Mouse (Mus musculus) CH12F3 (cell line): ENCODE measurements around the gene Tcf7l2.

Experiments
- in situ Hi-C: fragments of 300-500 bp; cut with MboI; formaldehyde crosslinking; loops from 2 replicates; pipeline ENCODE4 v1.14.3; 2020; ENCODE audit warnings: low sequenced_read_pairs

Gene Tcf7l2

GRCm38 (mm10) chr19:55928674-55929073, 187.1 kb downstream of the Tcf7l2 start:
- in situ Hi-C loops, result no loop called here

DNA sequence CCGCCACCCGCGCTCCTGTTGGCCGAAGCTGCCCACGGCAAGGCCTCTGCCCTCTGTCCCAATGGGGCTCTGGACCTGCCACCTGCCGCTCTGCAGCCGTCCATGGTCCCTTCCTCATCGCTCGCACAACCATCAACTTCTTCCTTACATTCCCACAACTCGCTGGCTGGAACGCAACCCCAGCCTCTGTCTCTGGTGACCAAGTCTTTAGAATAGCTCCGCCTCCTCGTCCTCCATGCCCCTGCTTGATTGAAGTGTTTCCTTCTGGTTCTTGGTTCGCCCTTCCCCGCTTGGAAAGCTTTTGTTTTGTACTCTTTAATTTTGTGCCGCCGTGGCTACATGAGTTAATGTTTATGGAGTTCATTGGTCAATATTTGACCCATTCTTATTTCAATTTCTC, 190.0 kb downstream of the Tcf7l2 start:
- in situ Hi-C loops, result no loop called here

GRCm38 (mm10) chr19:55933947-55934729, 192.5 kb downstream of the Tcf7l2 start:
- in situ Hi-C loops, result no loop called here

DNA sequence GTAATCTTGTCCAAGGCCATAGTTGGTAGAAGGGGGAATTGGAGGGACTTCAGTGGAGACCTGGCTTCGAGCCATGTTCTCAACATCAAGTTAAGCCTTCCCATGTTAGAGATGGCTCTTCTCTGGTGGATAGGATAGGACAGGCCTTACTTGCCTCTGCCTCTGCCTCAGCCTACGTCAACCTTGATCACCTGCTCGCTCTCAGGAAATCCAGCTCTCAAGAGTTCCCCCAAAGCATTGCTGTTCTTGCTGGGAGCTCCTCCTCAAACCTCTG, 193.0 kb downstream of the Tcf7l2 start:
- in situ Hi-C loops, result no loop called here

GRCm38 (mm10) chr19:55937026-55937425, 195.4 kb downstream of the Tcf7l2 start:
- in situ Hi-C loops, result no loop called here

DNA sequence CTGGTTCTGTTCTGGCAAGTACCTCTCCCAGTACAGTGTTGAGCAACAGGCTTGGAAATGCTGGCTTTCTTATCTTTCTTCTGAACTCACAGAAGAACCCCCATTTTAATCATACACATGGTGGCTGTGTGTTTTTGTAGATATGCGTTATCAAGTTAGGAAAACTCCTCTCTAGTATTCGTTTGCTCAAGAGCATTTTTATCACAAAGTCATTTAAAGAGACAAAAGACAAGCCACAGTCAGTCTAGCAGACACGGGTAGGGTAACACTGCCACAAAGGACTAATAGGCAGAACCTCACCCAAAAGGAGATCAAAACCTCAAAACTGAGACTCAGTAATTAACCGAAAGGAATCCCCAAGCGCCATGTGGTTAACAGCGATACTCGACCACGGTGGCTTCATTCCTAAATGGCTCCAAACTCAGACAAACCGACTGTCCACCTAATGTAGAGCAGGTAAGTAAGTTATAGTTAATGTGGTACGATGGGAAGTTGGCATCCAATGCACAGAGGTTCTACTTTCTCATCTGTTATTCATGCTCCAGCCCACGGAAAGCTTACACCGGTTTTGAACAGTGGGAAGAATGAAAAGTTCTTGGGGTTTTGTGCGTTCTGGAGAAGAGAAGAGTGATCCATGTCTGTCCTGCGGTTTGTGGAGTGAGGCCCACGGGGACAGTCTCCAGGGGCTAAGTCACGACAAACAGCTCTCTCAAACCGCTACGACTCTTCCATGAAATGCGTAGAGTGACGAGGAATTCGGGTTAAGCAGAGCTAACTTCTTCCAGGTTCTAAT, 196.8 kb downstream of the Tcf7l2 start:
- in situ Hi-C loops, result no loop called here

- in situ Hi-C loops, result no loop called here
Measured at GRCm38 (mm10) chr19:55939090-55939489, 197.5 kb downstream of the Tcf7l2 start.

- in situ Hi-C loops, result no loop called here
Measured at GRCm38 (mm10) chr19:55939719-55940118, 198.1 kb downstream of the Tcf7l2 start.

- in situ Hi-C loops, result no loop called here
Measured at GRCm38 (mm10) chr19:55940538-55941252, 199.1 kb downstream of the Tcf7l2 start.

- in situ Hi-C loops, result no loop called here
Measured at GRCm38 (mm10) chr19:55941253-55942125, 199.9 kb downstream of the Tcf7l2 start.

DNA sequence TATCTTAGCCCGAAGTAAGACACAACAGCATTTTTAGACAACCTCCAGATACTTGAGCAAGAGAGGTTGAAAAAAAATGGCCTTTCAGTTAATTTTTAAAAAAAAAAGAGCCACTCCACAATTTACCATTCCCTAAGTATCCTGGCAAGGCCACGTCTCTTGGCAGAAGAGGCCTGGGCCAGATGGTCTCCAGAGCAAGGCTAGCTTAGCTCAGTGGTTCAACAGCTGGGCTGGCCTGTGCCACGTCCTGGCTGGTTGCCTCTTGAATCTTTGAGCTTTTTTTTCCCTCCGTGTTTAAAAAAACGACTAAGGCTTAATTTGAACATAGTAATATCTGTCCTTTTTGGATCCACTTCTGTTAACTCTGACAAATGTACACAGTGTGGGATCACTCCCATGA, 209.8 kb downstream of the Tcf7l2 start:
- in situ Hi-C loops, result no loop called here

DNA sequence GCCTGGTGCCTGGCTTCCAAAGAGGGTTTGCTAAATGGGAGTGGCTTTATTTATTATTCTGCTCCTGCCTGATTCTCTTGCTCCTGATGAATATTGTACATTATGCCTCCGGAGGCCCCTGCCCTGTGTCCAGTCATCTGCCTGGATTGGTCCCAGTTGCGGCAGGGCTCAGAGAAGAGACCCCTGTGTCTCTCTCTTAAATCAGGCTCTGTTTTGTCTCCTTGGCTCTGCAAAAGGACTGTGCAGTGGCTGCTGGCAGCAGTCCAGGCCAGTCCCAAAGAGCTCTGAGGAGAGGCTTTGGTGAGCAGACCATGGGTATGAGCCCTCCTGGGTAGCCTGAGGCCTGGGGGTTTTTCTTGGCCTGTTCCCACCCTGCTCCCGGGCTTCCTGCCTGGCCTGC, 211.6 kb downstream of the Tcf7l2 start:
- in situ Hi-C loops, result no loop called here

DNA sequence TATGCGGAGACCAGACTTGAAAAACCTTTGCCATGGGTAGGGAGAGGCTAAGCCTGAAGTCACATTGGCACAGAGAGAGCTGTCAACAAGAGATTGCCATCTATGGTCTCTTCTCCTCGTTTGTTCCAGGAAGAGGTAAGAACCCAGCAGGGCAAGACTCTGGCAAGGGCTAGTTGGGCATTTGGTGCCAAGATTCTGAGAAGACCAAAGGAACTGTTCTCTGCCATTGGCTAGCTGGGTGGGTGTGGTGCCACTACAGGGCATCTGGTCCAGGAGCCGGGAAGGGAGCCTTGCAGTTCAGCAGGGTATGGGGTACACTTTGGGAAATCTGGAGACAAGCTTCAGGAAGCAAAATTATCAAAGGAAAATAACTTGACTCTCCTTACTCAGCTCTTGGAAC, 213.5 kb downstream of the Tcf7l2 start:
- in situ Hi-C loops, result no loop called here

DNA sequence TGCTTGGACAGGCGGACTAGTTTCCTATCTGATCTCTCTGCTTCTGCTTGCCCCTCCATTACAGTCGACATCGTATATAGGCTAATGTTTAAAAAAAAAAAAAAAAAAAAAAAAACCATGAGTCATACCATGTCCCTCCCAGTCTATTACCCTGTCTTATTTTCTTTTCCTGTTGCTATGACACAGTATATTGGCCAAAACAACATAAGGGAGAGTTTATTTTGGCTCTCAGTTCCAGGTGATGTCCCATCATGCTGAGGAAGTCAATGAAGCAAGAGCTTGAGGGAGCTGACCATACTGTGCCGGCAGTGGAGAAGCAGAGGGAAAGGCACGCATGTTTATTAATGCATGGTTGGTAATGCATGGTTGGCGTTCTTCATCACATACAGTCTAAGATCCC, 215.1 kb downstream of the Tcf7l2 start:
- in situ Hi-C loops, result no loop called here

DNA sequence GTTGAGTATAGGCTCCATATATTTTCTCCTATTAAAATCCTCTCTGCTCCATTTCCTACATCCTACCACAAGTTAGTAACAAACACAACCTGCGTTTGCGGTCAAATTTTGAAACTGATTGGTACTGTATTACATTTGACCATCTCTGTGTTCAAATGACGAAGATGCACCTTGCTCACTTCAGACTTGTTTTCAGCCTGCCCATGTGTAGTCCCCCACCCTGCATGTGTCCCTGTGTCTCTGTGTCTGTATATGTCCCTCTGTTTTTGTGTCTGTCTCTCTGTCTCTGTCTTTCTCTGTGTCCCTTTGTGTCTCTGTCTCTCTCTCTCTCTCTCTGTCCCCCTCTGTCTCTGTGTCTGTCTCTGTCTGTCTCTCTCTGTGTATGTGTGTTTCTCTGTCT, 222.8 kb downstream of the Tcf7l2 start:
- in situ Hi-C loops, result no loop called here

- in situ Hi-C loops, result no loop called here
Measured at GRCm38 (mm10) chr19:55966066-55966465, 224.4 kb downstream of the Tcf7l2 start.

- in situ Hi-C loops, result no loop called here
Measured at GRCm38 (mm10) chr19:55969929-55970531, 228.4 kb downstream of the Tcf7l2 start.

DNA sequence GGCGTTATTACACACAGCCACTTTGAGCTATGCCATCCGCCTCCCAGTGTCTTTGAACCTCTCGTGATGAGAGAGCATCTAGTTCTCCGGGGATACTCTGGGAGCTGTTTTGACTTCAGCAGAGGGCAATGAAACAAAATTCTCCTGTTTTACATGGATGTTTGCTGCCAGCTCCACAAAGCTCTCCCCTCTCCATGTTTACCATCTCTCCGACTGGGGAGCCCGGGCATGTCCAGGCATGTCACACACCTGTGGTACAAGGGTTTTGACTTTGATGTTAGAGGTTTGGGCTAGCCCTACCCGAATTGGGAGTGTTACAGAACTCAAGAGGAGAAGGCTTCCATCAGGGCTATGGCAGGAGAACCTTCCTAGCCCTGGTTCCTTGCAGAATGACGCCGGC, 234.5 kb downstream of the Tcf7l2 start:
- in situ Hi-C loops, result no loop called here
